Mouse (Mus musculus) liver, adult 2 months (tissue): Measurements from ENCODE around the gene Adamts16. TPM values are rescaled to one million over a fixed set of nuclear protein-coding genes. Genes with fewer than 3 reads are reported as not detected.
A peak's percentile ranks its signal among the peaks of the same experiment; 100 is the strongest.

Source experiments
- DNase-seq: peaks from one replicate; pipeline ENCODE4 v3.0.0-alpha.2; 2011; ENCODE audit warnings: low read depth, low spot score; ENCODE audit errors: extremely low read depth
- H3K27ac ChIP-seq: fragments of 200-500 bp; replicated peaks from 2 replicates; pipeline ENCODE4 v1.5.1; 2012; ENCODE audit warnings: low read depth, mild to moderate bottlenecking, control low read depth, inconsistent platforms, low read length; ENCODE audit not compliant: insufficient read depth
- H3K27me3 ChIP-seq: fragments of 200-500 bp; 2 replicates; pipeline ENCODE4 v1.6.1; 2012; ENCODE audit warnings: mild to moderate bottlenecking, moderate library complexity, low read length, inconsistent platforms; ENCODE audit not compliant: control insufficient read depth, insufficient read depth
- H3K36me3 ChIP-seq: fragments of 200-500 bp; 2 replicates; pipeline ENCODE4 v1.6.1; 2012; ENCODE audit warnings: low read length, inconsistent platforms; ENCODE audit not compliant: control insufficient read depth, insufficient read depth
- H3K4me1 ChIP-seq: fragments of 200-500 bp; 2 replicates; pipeline ENCODE4 v1.6.1; 2011; ENCODE audit warnings: low read length; ENCODE audit not compliant: control insufficient read depth, insufficient read depth
- H3K4me3 ChIP-seq: fragments of 200-500 bp; 2 replicates; pipeline ENCODE4 v1.5.1; 2011; ENCODE audit warnings: low read depth, mild to moderate bottlenecking, control low read depth, low read length, moderate library complexity; ENCODE audit not compliant: insufficient read depth
- H3K79me2 ChIP-seq: fragments of 200-500 bp; 2 replicates; pipeline ENCODE4 v1.6.1; 2012; ENCODE audit warnings: inconsistent platforms, mild to moderate bottlenecking, low read length, moderate library complexity; ENCODE audit not compliant: control insufficient read depth, insufficient read depth
- H3K9ac ChIP-seq: fragments of 200-500 bp; 2 replicates; pipeline ENCODE4 v1.6.1; 2012; ENCODE audit warnings: low read depth, mild to moderate bottlenecking, control low read depth, inconsistent platforms, low read length
- CTCF ChIP-seq: fragments of 200-500 bp; IDR thresholded peaks from 2 replicates; pipeline ENCODE4 v1.5.1; 2011; ENCODE audit warnings: low read depth, low read length, control low read depth
- POLR2A ChIP-seq: fragments of 200-500 bp; IDR thresholded peaks from 2 replicates; pipeline ENCODE4 v1.6.1; 2011; ENCODE audit warnings: low read length, control low read depth; ENCODE audit not compliant: insufficient read depth; ENCODE audit errors: extremely low read depth
- WGBS: fragments of 180-500 bp; shearing (Covaris S2); methylation state at CpG from one replicate; pipeline ENCODE4 v1.1.7; 2018; 5-methylcytosine and 5-hydroxymethylcytosine counted together
- polyA plus RNA-seq: library from polyadenylated mRNA; depleted of rRNA; stranded (reverse); fragments of >200 nt; gene quantifications from 2 replicates; pipeline ENCODE4 v1.2.3, GENCODE M21; 2012
- total RNA-seq: library from RNA; depleted of rRNA; stranded (reverse); fragments of >200 nt; gene quantifications from 2 replicates; pipeline ENCODE4 v1.2.3, GENCODE M21; 2014

Adamts16 gene
- total and polyA plus RNA-seq, 2 experiments = 0.04 TPM; not detected in 1

GRCm38 (mm10) chr13:70716022-70716421 lies 125.6 kb downstream of the Adamts16 start:
- no peak overlapping the region for H3K9ac ChIP-seq
- WGBS = 51% methylated on average over 5 of the region's 5 CpGs

GRCm38 (mm10) chr13:70714081-70714775 lies 127.4 kb downstream of the Adamts16 start:
- WGBS = 83% methylated on average over 7 of the region's 7 CpGs
- TF ChIP-seq CTCF (no peak), POLR2A (no peak)
- H3K4me3 ChIP-seq = no peak overlapping the region

More at GRCm38 (mm10) chr13:70716022-70716421, 125.6 kb downstream of the Adamts16 start:
- DNase-seq = peak; percentile 2
- H3K79me2 ChIP-seq = no peaks in the 10 kb centered on the region
- no peaks in the 10 kb centered on the region for H3K4me1 ChIP-seq
- TF ChIP-seq CTCF (no peak), POLR2A (no peak)
- H3K27me3 ChIP-seq = no peaks in the 10 kb centered on the region
- H3K27ac ChIP-seq = no peak overlapping the region
- no peaks in the 10 kb centered on the region for H3K36me3 ChIP-seq
- no peak overlapping the region for H3K4me3 ChIP-seq

GRCm38 (mm10) chr13:70713331-70713730 lies 128.3 kb downstream of the Adamts16 start:
- Histone ChIP-seq H3K9ac (no peak overlapping the region), H3K36me3 (no peaks in the 10 kb centered on the region), H3K79me2 (no peaks in the 10 kb centered on the region), H3K4me3 (no peak overlapping the region), H3K4me1 (no peaks in the 10 kb centered on the region), H3K27ac (no peak overlapping the region), H3K27me3 (no peaks in the 10 kb centered on the region)
- WGBS = 75% methylated on average over 5 of the region's 5 CpGs
- no peak for DNase-seq
- no peak for TF ChIP-seq CTCF
- no peak for TF ChIP-seq POLR2A

More at GRCm38 (mm10) chr13:70714081-70714775, 127.4 kb downstream of the Adamts16 start:
- no peaks in the 10 kb centered on the region for H3K27me3 ChIP-seq
- H3K36me3 ChIP-seq = no peaks in the 10 kb centered on the region
- no peak overlapping the region for H3K27ac ChIP-seq
- H3K4me1 ChIP-seq = no peaks in the 10 kb centered on the region
- H3K9ac ChIP-seq = no peak overlapping the region
- no peak for DNase-seq
- H3K79me2 ChIP-seq = no peaks in the 10 kb centered on the region

GRCm38 (mm10) chr13:70707158-70707854 lies 134.3 kb downstream of the Adamts16 start:
- Histone ChIP-seq H3K79me2 (no peaks in the 10 kb centered on the region), H3K27ac (no peak overlapping the region), H3K4me3 (no peak overlapping the region), H3K36me3 (no peaks in the 10 kb centered on the region), H3K9ac (no peak overlapping the region), H3K4me1 (no peaks in the 10 kb centered on the region), H3K27me3 (no peaks in the 10 kb centered on the region)
- 85% methylated on average over 5 of the region's 5 CpGs for WGBS
- DNase-seq = no peak
- no peak for TF ChIP-seq POLR2A
- no peak for TF ChIP-seq CTCF

- H3K79me2 ChIP-seq = no peaks in the 10 kb centered on the region
- H3K4me3 ChIP-seq = no peak overlapping the region
- WGBS = 49% methylated on average over 4 of the region's 4 CpGs
- H3K36me3 ChIP-seq = no peaks in the 10 kb centered on the region
- H3K9ac ChIP-seq = no peak overlapping the region
- TF ChIP-seq CTCF = no peak
- TF ChIP-seq POLR2A = no peak
- H3K27me3 ChIP-seq = no peaks in the 10 kb centered on the region
- DNase-seq = no peak
- H3K27ac ChIP-seq = no peak overlapping the region
- no peaks in the 10 kb centered on the region for H3K4me1 ChIP-seq
These were observed 138.7 kb downstream of the Adamts16 start for GRCm38 (mm10) chr13:70702904-70703303.

- H3K79me2 ChIP-seq = no peaks in the 10 kb centered on the region
- no peak for DNase-seq
- no peaks in the 10 kb centered on the region for H3K36me3 ChIP-seq
- 78% methylated on average over 4 of the region's 4 CpGs for WGBS
- TF ChIP-seq CTCF (no peak), POLR2A (no peak)
- no peak overlapping the region for H3K9ac ChIP-seq
- H3K4me3 ChIP-seq = no peak overlapping the region
- H3K27me3 ChIP-seq = no peaks in the 10 kb centered on the region
- H3K4me1 ChIP-seq = no peaks in the 10 kb centered on the region
- no peak overlapping the region for H3K27ac ChIP-seq
These were observed 142.7 kb downstream of the Adamts16 start for GRCm38 (mm10) chr13:70698812-70699387.
